Mouse (Mus musculus): ENCODE data around the gene Calcoco1. TPM values are rescaled to one million over a fixed set of nuclear protein-coding genes. Genes with fewer than 3 reads are reported as not detected.
A peak's percentile ranks its signal among the peaks of the same experiment; 100 is the strongest.

The Calcoco1 gene
- total and polyA plus RNA-seq, 2 experiments from 2014 or later: 80.7 to 89.5 TPM

DNA sequence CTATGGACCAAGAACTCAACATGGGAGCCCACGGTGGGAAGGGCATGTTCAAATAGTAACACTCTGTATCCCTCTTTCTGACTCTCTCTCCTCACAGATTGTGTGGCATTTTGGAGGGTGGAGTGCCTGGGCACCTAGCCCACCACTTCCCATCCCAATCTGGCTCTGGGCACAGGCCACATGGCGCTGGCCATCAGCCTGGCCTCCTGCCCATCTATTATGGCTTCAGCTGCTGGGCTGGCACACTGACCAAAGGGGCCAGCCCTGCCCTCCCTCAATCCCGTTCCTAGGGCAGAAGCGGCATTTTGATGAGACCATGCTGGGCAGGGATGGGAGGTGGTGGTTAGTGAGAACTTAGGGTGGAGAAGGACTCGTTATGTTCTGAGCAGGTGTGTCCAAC lies 11.3 kb upstream of the Calcoco1 start:
- Histone ChIP-seq H3K9ac (replicated peaks; ENCODE audit: low read depth, low read length) (no peak overlapping the region), H3K9me3 (replicated peaks; ENCODE audit: control insufficient read depth, low read length) (no peaks in the 10 kb centered on the region), H3K4me3 (ENCODE audit: low read depth, low read length) (no peak overlapping the region), H3K27me3 (ENCODE audit: control insufficient read depth, insufficient read depth, low read length) (peaks cover 14% of the 10 kb centered on the region), H3K36me3 (replicated peaks; ENCODE audit: control insufficient read depth, insufficient read depth, low read length) (no peaks in the 10 kb centered on the region), H3K27ac (ENCODE audit: low read depth) (no peak overlapping the region), H3K4me2 (ENCODE audit: low read depth, low read length) (no peak overlapping the region), H3K4me1 (ENCODE audit: control insufficient read depth, insufficient read depth) (no peaks in the 10 kb centered on the region)
- 67% methylated on average over 5 of the region's 5 CpGs for WGBS
- TF ChIP-seq EP300 (IDR thresholded peaks at IDR 0.05; ENCODE audit: low read depth) (no peak), CTCF (IDR thresholded peaks at IDR 0.05; ENCODE audit: low read depth) (no peak)
- no peak for DNase-seq (ENCODE audit: low spot score)
- ATAC-seq (ENCODE audit: insufficient read depth, low read depth): no peak

DNA sequence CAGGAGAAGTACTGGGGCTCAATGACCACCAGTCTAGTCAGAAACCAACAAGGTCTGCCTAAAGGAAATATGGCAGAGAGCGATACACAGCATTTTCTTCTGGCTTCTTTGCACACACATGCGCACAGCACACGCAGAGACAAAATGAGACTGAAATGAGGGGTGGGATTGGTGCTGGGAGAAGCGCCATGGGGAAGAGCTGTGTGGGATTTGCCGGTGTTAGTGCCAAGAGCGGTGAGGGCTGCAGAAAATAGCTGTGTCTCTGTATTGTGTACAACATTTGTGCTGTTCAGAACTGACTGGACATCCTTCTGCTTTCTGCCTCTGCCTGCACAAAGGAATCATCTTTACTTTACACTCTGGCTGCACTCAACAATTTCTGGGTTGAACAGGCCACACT lies 10.4 kb upstream of the Calcoco1 start:
- ATAC-seq (ENCODE audit: insufficient read depth, low read depth) (no peak), DNase-seq (ENCODE audit: low spot score) (no peak)
- no peak overlapping the region for H3K4me2 ChIP-seq (ENCODE audit: low read depth, low read length)
- H3K27ac ChIP-seq (ENCODE audit: low read depth): no peak overlapping the region
- no peak for TF ChIP-seq EP300 (IDR thresholded peaks at IDR 0.05; ENCODE audit: low read depth)
- TF ChIP-seq CTCF (IDR thresholded peaks at IDR 0.05; ENCODE audit: low read depth): no peak
- H3K4me3 ChIP-seq (ENCODE audit: low read depth, low read length): no peak overlapping the region
- H3K36me3 ChIP-seq (replicated peaks; ENCODE audit: control insufficient read depth, insufficient read depth, low read length): no peaks in the 10 kb centered on the region
- WGBS: 91% methylated on average over 6 of the region's 6 CpGs
- H3K9ac ChIP-seq (replicated peaks; ENCODE audit: low read depth, low read length): no peak overlapping the region
- H3K9me3 ChIP-seq (replicated peaks; ENCODE audit: control insufficient read depth, low read length): no peaks in the 10 kb centered on the region
- no peaks in the 10 kb centered on the region for H3K4me1 ChIP-seq (ENCODE audit: control insufficient read depth, insufficient read depth)
- H3K27me3 ChIP-seq (ENCODE audit: control insufficient read depth, insufficient read depth, low read length): peaks cover 14% of the 10 kb centered on the region

DNA sequence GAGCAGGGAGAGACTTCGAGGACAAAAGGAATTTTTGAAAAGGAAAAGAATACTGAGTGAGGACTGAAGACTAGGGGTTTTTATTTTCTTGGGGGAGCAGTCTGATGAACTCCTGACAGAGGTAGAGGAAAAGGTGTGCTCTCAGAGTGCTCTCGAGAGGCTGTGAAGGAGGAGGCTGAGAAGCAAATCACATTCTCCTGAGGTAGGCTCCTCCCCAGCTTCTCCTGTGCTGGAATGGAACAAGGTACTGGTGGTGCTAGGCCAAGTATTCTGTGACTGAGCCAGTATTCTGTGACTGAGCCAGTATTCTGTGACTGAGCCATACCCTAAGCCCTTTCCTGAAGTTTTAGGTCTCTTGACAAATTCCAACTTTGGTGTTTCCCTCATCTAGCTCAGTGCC lies 6.0 kb upstream of the Calcoco1 start:
- ATAC-seq (ENCODE audit: insufficient read depth, low read depth): no peak
- DNase-seq (ENCODE audit: low spot score): no peak
- 49% methylated on average over 2 of the region's 2 CpGs for WGBS
- H3K27me3 ChIP-seq (ENCODE audit: control insufficient read depth, insufficient read depth, low read length): no peaks in the 10 kb centered on the region
- no peaks in the 10 kb centered on the region for H3K9me3 ChIP-seq (replicated peaks; ENCODE audit: control insufficient read depth, low read length)
- no peak overlapping the region for H3K27ac ChIP-seq (ENCODE audit: low read depth)
- TF ChIP-seq EP300 (IDR thresholded peaks at IDR 0.05; ENCODE audit: low read depth): no peak
- no peak for TF ChIP-seq CTCF (IDR thresholded peaks at IDR 0.05; ENCODE audit: low read depth)
- no peak overlapping the region for H3K4me2 ChIP-seq (ENCODE audit: low read depth, low read length)
- no peaks in the 10 kb centered on the region for H3K36me3 ChIP-seq (replicated peaks; ENCODE audit: control insufficient read depth, insufficient read depth, low read length)
- peaks cover 5% of the 10 kb centered on the region; the same call in 1 of the 2 replicates for H3K4me1 ChIP-seq (ENCODE audit: control insufficient read depth, insufficient read depth)
- no peak overlapping the region for H3K9ac ChIP-seq (replicated peaks; ENCODE audit: low read depth, low read length)
- H3K4me3 ChIP-seq (ENCODE audit: low read depth, low read length): no peak overlapping the region

DNA sequence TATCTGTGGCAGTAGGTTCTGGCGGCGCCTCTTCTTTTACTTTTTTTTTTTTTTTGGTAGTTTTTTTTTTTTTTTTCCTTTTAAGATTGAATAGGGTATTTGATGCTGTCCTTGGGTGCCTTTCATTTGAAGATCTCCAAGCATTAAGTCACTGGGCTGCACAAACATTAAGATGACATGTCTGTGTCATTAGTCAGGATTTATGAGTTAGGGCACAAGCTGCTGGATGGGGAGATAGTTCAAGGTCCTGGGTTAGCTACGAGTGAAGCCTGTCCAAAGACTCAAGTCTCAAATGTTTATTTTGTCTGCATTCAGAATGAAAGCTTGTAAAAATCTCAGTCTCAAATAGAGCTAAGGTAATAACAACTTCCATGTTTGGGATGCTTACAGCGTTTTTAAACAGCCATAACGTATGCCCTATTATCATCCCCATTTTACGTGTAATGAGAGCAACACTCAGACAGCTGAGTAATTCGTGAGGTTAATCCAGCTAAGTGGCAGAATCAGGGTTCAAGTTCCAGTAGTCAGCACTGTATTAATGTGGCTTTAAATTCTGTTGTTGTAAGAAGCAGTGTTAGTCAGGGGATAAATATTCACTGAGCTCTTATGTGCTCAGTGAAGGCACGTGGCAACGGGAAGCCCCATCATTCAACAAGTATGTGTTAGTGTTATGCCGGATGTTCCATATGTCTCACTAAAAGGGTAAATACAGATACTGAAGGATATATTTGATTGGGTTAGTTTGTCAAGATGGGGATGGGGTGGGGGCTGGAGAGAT lies 1.6 kb upstream of the Calcoco1 start:
- no peak overlapping the region for H3K4me3 ChIP-seq (ENCODE audit: low read depth, low read length)
- no peaks in the 10 kb centered on the region for H3K9me3 ChIP-seq (replicated peaks; ENCODE audit: control insufficient read depth, low read length)
- H3K9ac ChIP-seq (replicated peaks; ENCODE audit: low read depth, low read length): no peak overlapping the region
- no peak overlapping the region for H3K4me2 ChIP-seq (ENCODE audit: low read depth, low read length)
- peaks cover 16% of the 10 kb centered on the region for H3K4me1 ChIP-seq (ENCODE audit: control insufficient read depth, insufficient read depth)
- DNase-seq (ENCODE audit: low spot score) (no peak), ATAC-seq (ENCODE audit: insufficient read depth, low read depth) (no peak)
- no peaks in the 10 kb centered on the region for H3K27me3 ChIP-seq (ENCODE audit: control insufficient read depth, insufficient read depth, low read length)
- no peak for TF ChIP-seq EP300 (IDR thresholded peaks at IDR 0.05; ENCODE audit: low read depth)
- no peak for TF ChIP-seq CTCF (IDR thresholded peaks at IDR 0.05; ENCODE audit: low read depth)
- peak overlapping the region; percentile 97 for H3K27ac ChIP-seq (ENCODE audit: low read depth)
- 77% methylated on average over 10 of the region's 10 CpGs for WGBS
- peaks cover 11% of the 10 kb centered on the region for H3K36me3 ChIP-seq (replicated peaks; ENCODE audit: control insufficient read depth, insufficient read depth, low read length)

DNA sequence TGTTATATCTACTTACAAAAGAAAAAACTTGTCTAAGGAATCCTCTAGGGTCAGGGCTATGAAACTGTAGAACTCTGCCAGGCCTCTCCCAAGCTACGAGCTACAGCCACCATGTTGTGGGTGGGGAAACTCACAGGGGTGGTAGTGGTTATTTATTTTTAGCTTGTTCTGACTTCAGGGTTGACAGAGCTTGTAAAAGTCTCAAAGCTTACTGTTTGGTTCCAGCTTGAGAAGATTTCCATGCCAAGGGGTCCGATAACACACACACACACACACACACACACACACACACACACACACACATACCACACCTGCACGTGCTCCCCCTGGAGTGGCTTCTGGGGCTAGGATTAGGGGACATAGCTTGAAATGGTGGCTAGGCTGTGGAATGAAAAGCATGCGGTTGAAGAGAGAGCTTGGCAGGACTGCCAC lies 538 bp upstream of the Calcoco1 start:
- peak; percentile 76 for DNase-seq (ENCODE audit: low spot score)

More for the DNA sequence above, 538 bp upstream of the Calcoco1 start:
- peak; percentile 72 for ATAC-seq (ENCODE audit: insufficient read depth, low read depth)
- 31% methylated on average over 4 of the region's 4 CpGs for WGBS
- Histone ChIP-seq H3K36me3 (replicated peaks; ENCODE audit: control insufficient read depth, insufficient read depth, low read length) (peaks cover 21% of the 10 kb centered on the region), H3K4me2 (ENCODE audit: low read depth, low read length) (peak overlapping the region; percentile 55), H3K4me3 (ENCODE audit: low read depth, low read length) (peak overlapping the region; percentile 79), H3K27me3 (ENCODE audit: control insufficient read depth, insufficient read depth, low read length) (no peaks in the 10 kb centered on the region), H3K4me1 (ENCODE audit: control insufficient read depth, insufficient read depth) (peaks cover 16% of the 10 kb centered on the region), H3K27ac (ENCODE audit: low read depth) (peak overlapping the region; percentile 97), H3K9me3 (replicated peaks; ENCODE audit: control insufficient read depth, low read length) (no peaks in the 10 kb centered on the region), H3K9ac (replicated peaks; ENCODE audit: low read depth, low read length) (no peak overlapping the region)
- TF ChIP-seq CTCF (IDR thresholded peaks at IDR 0.05; ENCODE audit: low read depth): no peak
- TF ChIP-seq EP300 (IDR thresholded peaks at IDR 0.05; ENCODE audit: low read depth): peak; percentile 64; the same call in 1 of the 2 replicates

Measured in heart, postnatal 0 days (tissue).